Mouse (Mus musculus) CH12.LX (cell line): ENCODE data around the gene Acaca. TPM values are rescaled to one million over a fixed set of nuclear protein-coding genes. Genes with fewer than 3 reads are reported as not detected.
A peak's percentile ranks its signal among the peaks of the same experiment; 100 is the strongest.

ENCODE experiments used
- DNase-seq: peaks from one replicate; pipeline ENCODE4 v3.0.0-alpha.2; 2013; ENCODE audit errors: extremely low read depth
- H3K27ac ChIP-seq: 2 replicates; pipeline ENCODE4 v1.5.1; 2012; ENCODE audit warnings: low read depth, mild to moderate bottlenecking, control low read depth, moderate library complexity; ENCODE audit not compliant: insufficient read depth
- H3K27me3 ChIP-seq: replicated peaks from 2 replicates; pipeline ENCODE3; 2012; ENCODE audit warnings: inconsistent platforms
- H3K36me3 ChIP-seq, 2 experiments: replicated peaks in 1 of 2; 2 replicates each; pipeline versions ENCODE3 to v1.6.1; 2012; ENCODE audit warnings: inconsistent platforms in 1 of 2, low read length in 1 of 2, mild to moderate bottlenecking in 1 of 2, mixed read lengths in 1 of 2, moderate library complexity in 1 of 2; ENCODE audit not compliant: control insufficient read depth in 1 of 2, insufficient read depth in 1 of 2
- H3K4me1 ChIP-seq, 2 experiments: 2 replicates each; pipeline ENCODE4 v1.6.1; 2012; ENCODE audit warnings: inconsistent platforms in 1 of 2, moderate library complexity in 1 of 2; ENCODE audit not compliant: insufficient read depth in 2 of 2, control insufficient read depth in 1 of 2
- H3K4me2 ChIP-seq: 2 replicates; pipeline ENCODE4 v1.6.1; 2012; ENCODE audit warnings: low read depth, mild to moderate bottlenecking, control low read depth; ENCODE audit not compliant: poor library complexity, insufficient read depth, severe bottlenecking
- H3K4me3 ChIP-seq, 3 experiments: fragments of 150-350 bp in 1 of 3; sonication (generic) in 1 of 3; replicated peaks in 1 of 3; 2 replicates each; pipeline versions ENCODE3 to v1.5.1; 2011 to 2012; ENCODE audit warnings: low read depth in 2 of 3, low read length in 2 of 3, mild to moderate bottlenecking in 2 of 3, moderate library complexity in 2 of 3, control low read depth in 1 of 3, improper control_type of control experiment in 1 of 3, inconsistent platforms in 1 of 3, mixed read lengths in 1 of 3; ENCODE audit not compliant: poor library complexity in 1 of 3
- H3K79me2 ChIP-seq: replicated peaks from 2 replicates; pipeline ENCODE4 v1.6.1; 2012; ENCODE audit warnings: mild to moderate bottlenecking, moderate library complexity; ENCODE audit not compliant: control insufficient read depth, poor library complexity, insufficient read depth, severe bottlenecking; ENCODE audit errors: extremely low read depth
- H3K9ac ChIP-seq: 2 replicates; pipeline ENCODE4 v1.6.1; 2012; ENCODE audit warnings: low read depth, mild to moderate bottlenecking, control low read depth, moderate library complexity; ENCODE audit not compliant: insufficient read depth
- H3K9me3 ChIP-seq: replicated peaks from 2 replicates; pipeline ENCODE3; 2012; ENCODE audit warnings: low read length, inconsistent platforms, mixed read lengths
- CHD2 ChIP-seq: IDR thresholded peaks from 2 replicates; pipeline ENCODE4 v1.6.1; 2011; ENCODE audit warnings: low read length, improper control_type of control experiment
- E2F4 ChIP-seq: IDR thresholded peaks from 2 replicates; pipeline ENCODE4 v1.6.1; 2011; ENCODE audit warnings: low read depth, low read length, improper control_type of control experiment; ENCODE audit not compliant: insufficient replicate concordance
- EP300 ChIP-seq: IDR thresholded peaks from 2 replicates; pipeline ENCODE4 v1.6.1; 2011; ENCODE audit warnings: low read length, improper control_type of control experiment
- GABPA ChIP-seq: IDR thresholded peaks from 2 replicates; pipeline ENCODE4 v1.6.1; 2012; ENCODE audit warnings: low read depth, low read length, improper control_type of control experiment, inconsistent platforms; ENCODE audit not compliant: insufficient replicate concordance
- HCFC1 ChIP-seq: IDR thresholded peaks from 2 replicates; pipeline ENCODE4 v1.6.1; 2012; ENCODE audit warnings: low read depth, mild to moderate bottlenecking, inconsistent platforms, low read length, improper control_type of control experiment
- IRF4 ChIP-seq: IDR thresholded peaks from 2 replicates; pipeline ENCODE4 v1.6.1; 2014; ENCODE audit warnings: low read depth, mild to moderate bottlenecking, inconsistent platforms, low read length, improper control_type of control experiment
- JUN ChIP-seq: IDR thresholded peaks from 2 replicates; pipeline ENCODE4 v1.6.1; 2011; ENCODE audit warnings: low read depth, mild to moderate bottlenecking, low read length, improper control_type of control experiment, moderate library complexity; ENCODE audit not compliant: insufficient read depth
- JUND ChIP-seq: conservative IDR thresholded peaks from 2 replicates; pipeline ENCODE4 v1.6.1; 2011; ENCODE audit warnings: low read depth, low read length, improper control_type of control experiment
- KAT2A ChIP-seq: IDR thresholded peaks from 2 replicates; pipeline ENCODE4 v1.6.1; 2012; ENCODE audit warnings: low read length, improper control_type of control experiment, inconsistent platforms; ENCODE audit not compliant: insufficient replicate concordance
- MAFK ChIP-seq: IDR thresholded peaks from 2 replicates; pipeline ENCODE4 v1.6.1; 2011; ENCODE audit warnings: low read length, improper control_type of control experiment; ENCODE audit not compliant: insufficient replicate concordance
- MXI1 ChIP-seq: IDR thresholded peaks from 2 replicates; pipeline ENCODE4 v1.6.1; 2011; ENCODE audit warnings: mild to moderate bottlenecking, low read depth, low read length, improper control_type of control experiment
- MYC ChIP-seq: IDR thresholded peaks from 2 replicates; pipeline ENCODE4 v1.6.1; 2011; ENCODE audit warnings: low read depth, mild to moderate bottlenecking, improper control_type of control experiment, low read length
- NRF1 ChIP-seq: IDR thresholded peaks from 2 replicates; pipeline ENCODE4 v1.6.1; 2014; ENCODE audit warnings: low read depth, mild to moderate bottlenecking, inconsistent platforms, low read length, improper control_type of control experiment, moderate library complexity
- PAX5 ChIP-seq: IDR thresholded peaks from 2 replicates; pipeline ENCODE4 v1.6.1; 2012; ENCODE audit warnings: low read length, inconsistent platforms, mixed read lengths
- SMC3 ChIP-seq: IDR thresholded peaks from 2 replicates; pipeline ENCODE4 v1.6.1; 2011; ENCODE audit warnings: low read depth, low read length, improper control_type of control experiment
- ZC3H11A ChIP-seq: IDR thresholded peaks from 2 replicates; pipeline ENCODE4 v1.6.1; 2012; ENCODE audit warnings: low read depth, mild to moderate bottlenecking, inconsistent platforms, low read length, improper control_type of control experiment
- ZKSCAN1 ChIP-seq: IDR thresholded peaks from 2 replicates; pipeline ENCODE4 v1.6.1; 2012; ENCODE audit warnings: low read depth, inconsistent platforms, low read length, improper control_type of control experiment, borderline replicate concordance
- ZMIZ1 ChIP-seq: IDR thresholded peaks from 2 replicates; pipeline ENCODE4 v1.6.1; 2012; ENCODE audit warnings: low read depth, mild to moderate bottlenecking, inconsistent platforms, low read length, improper control_type of control experiment
- ZNF384 ChIP-seq: IDR thresholded peaks from 2 replicates; pipeline ENCODE4 v1.6.1; 2012; ENCODE audit warnings: low read depth, low read length, improper control_type of control experiment, inconsistent platforms
- dilution Hi-C: fragments of 300-500 bp; cut with MboI; formaldehyde crosslinking; loops from 2 replicates; pipeline ENCODE4 v1.14.3; 2020; ENCODE audit warnings: low sequenced_read_pairs; ENCODE audit not compliant: extremely low pct_unique_long_range_greater_than_20kb, extremely low pct_ligation_motif_present
- in situ Hi-C: fragments of 300-500 bp; cut with MboI; formaldehyde crosslinking; loops from 3 replicates; pipeline ENCODE4 v1.14.3; 2019; ENCODE audit warnings: low sequenced_read_pairs, low pct_ligation_motif_present, low pct_unique_long_range_greater_than_20kb, mixed read lengths
- polyA plus RNA-seq: library from polyadenylated mRNA; unstranded; fragments of >175 nt; gene quantifications from 2 replicates; pipeline ENCODE4 v1.2.1, GENCODE M21; 2012; ENCODE audit warnings: low read depth; ENCODE audit not compliant: insufficient read length
- total RNA-seq, 2 experiments: library from RNA; depleted of rRNA; stranded (reverse); fragments of 300-350 nt in 1 of 2; fragments of >200 nt in 1 of 2; gene quantifications; 2 replicates each; pipeline ENCODE4 v1.2.3; 2012 to 2014

Gene Acaca
- total and polyA plus RNA-seq, 3 experiments, result 36.9 to 62.6 (median 61.7) TPM

DNA sequence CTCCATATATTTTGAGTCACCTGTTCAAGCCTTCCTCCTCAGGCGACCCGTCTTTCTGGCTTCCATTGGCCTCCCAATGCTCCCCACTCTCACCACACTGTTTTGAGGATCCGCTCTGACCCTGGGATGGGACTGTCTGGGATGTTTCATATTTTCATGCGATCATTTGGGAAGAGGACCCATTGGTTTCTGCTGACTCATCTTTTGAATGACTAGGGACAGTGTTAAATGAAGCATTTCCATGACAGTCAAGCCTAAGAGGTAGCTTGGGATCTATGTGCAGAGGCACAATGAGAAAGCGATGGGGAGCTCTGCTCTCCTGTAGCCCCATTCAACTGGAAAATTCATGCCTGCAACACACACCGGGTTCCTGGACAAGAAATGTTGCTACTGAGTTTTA, 291.3 kb downstream of the Acaca start:
- Histone ChIP-seq H3K9ac (no peak overlapping the region), H3K79me2 (no peaks in the 10 kb centered on the region), H3K9me3 (no peaks in the 10 kb centered on the region), H3K36me3 (peaks cover 21 to 45% of the 10 kb centered on the region in 2 experiments), H3K27ac (no peak overlapping the region), H3K4me2 (no peak overlapping the region), H3K4me3 (no peak overlapping the region), H3K4me1 (no peaks in the 10 kb centered on the region), H3K27me3 (peaks cover 3% of the 10 kb centered on the region)
- TF ChIP-seq MAFK (peak; percentile 76), CHD2 (no peak)
- dilution Hi-C loops (no loop called here), in situ Hi-C loops (loop anchor here (5.0 kb wide), 1 partner anchor 377 kb away; no protein-coding TSS in a partner anchor)
- no peak for DNase-seq

GRCm38 (mm10) chr11:84425736-84426632, 296.5 kb downstream of the Acaca start:
- H3K36me3 ChIP-seq, result peaks cover 38 to 92% of the 10 kb centered on the region in 2 experiments
- dilution Hi-C loops, result no loop called here
- in situ Hi-C loops, result no loop called here
- H3K4me1 ChIP-seq, result no peaks in the 10 kb centered on the region
- TF ChIP-seq PAX5, result no peak
- TF ChIP-seq GABPA, result no peak
- no peak for TF ChIP-seq HCFC1
- TF ChIP-seq KAT2A, result no peak
- TF ChIP-seq ZMIZ1, result no peak
- no peak for TF ChIP-seq ZC3H11A
- no peak for TF ChIP-seq SMC3
- no peak for TF ChIP-seq NRF1
- TF ChIP-seq MYC, result no peak
- no peak for TF ChIP-seq IRF4
- no peak for TF ChIP-seq ZNF384
- no peak for TF ChIP-seq CHD2
- TF ChIP-seq EP300, result no peak
- no peak for TF ChIP-seq JUND
- no peak for TF ChIP-seq JUN
- TF ChIP-seq MXI1, result no peak
- no peak for TF ChIP-seq ZKSCAN1
- TF ChIP-seq E2F4, result no peak
- TF ChIP-seq, all 38 proteins: peak for 0
- Histone ChIP-seq H3K27me3 (no peaks in the 10 kb centered on the region), H3K79me2 (no peaks in the 10 kb centered on the region), H3K27ac (no peak overlapping the region), H3K4me3 (no peak overlapping the region), H3K9me3 (no peaks in the 10 kb centered on the region), H3K4me2 (no peak overlapping the region), H3K9ac (no peak overlapping the region)
- DNase-seq, result no peak
